Mouse (Mus musculus) embryo, embryonic 10 days (tissue): Measurements from ENCODE around the gene Cdkl4.
"Not testable (repeated sequence)": the region's sequence is repeated elsewhere in the genome, so short reads cannot be mapped to it uniquely, and the experiment has no call there.

Experiments
- DNase-seq: peaks from one replicate; pipeline ENCODE4 v3.0.0-alpha.2; 2015; ENCODE audit warnings: low spot score

Cdkl4 gene

DNA sequence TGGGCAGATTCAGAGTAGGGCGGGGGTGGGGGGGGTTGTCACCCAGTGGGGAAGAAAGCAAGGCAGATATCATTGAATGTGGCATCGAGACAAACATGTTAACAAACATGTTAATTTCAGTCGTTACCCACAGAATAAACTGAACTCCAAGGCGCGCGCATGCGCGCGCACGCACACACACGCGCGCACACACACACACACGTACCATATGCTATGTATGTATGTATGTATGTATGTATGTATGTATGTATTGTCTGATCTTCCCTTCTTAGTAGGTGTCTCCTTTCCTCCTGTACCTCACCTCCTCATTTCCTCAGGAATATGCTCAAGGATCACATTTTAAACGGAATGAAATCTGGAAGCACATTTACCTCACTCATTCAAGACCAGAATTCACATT lies at the start of gene Cdkl4:
Cdkl4 (minus strand) TSS at position 175 of the 400 bp plus-strand sequence.
- no peak for DNase-seq

DNA sequence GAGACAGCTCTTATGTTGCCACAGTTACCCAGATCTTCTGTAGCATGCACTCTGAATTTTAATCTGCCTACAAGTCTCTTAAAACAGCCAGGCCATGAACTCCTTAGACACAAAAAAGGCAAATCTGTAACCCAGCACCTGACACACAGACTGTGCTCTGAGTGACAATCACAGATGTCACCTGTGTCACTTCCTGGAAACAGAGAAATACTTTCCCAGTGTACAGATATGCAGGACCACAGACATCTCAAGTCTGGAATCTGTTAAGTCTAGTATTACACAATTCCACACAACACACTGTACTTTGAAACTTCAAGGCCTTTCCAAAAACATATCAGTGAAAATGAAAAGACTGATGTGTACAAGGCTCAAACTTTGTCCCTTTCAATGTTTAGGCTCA lies 47.4 kb upstream of the Cdkl4 start:
- DNase-seq, result no peak

DNA sequence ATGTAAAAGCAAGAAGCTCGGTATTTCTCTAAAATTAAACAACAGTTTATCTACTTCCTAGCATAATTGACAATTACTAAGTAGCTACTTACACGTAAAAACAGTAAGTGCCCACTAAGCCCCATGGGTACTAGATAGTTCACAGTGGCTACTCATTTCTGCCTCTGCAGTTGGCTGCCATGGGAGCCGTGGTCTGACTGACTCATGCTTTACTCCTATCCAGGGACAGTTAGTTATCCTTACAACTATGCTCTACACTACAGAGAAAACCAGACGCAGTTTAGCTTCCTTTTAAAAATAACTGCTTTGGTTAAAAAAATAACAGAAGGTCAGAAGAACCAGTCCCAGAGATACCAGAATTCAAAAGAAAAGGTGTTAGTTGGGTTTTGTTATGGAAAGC lies 44.1 kb upstream of the Cdkl4 start:
- DNase-seq, result no peak

DNA sequence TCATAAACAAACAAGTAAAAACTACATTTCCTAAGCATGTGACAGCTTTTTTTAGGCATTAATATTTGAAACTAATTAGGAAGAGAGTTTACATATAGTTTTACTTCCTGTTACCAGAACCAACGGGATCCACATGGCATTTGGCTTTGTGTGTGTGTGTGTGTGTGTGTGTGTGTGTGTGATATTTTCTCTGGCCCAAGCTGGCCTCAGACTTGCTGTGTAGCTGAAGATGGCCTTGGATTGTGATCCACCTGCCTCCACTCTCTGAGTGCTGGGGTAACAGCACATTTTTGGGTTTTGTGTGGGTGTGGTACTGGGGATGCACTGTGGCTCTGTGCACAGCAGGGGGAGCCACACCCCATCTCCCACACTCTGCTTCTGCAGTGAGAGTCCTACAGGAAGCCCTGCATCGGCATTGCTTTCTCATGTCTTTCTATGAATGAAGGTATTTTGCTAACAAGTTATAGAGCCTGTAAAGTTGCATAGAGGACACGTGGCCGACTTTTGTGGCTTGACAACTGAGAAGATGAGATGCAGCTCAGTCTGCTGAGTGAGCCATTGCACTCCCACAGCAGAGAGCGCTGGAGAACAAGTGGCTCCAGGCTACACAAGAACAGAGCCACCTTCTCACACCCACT lies 43.3 kb upstream of the Cdkl4 start:
- DNase-seq, result peak; percentile 72

DNA sequence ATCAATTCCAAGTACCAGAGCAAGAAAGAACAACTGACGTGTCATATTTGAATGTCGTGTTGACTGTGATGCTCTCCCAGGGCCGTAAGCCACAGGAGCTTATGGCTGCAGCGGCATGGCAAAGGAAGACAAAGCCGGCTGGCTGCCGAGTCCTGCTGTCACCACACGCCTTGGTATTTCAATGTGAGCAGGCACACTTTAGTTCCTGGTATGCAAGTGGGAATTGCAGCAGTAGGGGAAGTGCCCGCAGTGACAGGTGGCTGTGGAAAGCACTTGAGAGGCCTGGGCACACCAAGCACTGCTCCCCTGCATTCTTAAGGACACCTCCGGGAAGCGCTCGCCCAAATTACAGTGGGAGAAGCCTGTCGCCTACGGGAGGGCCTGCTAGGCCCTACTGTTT lies 41.9 kb upstream of the Cdkl4 start:
- no peak for DNase-seq

DNA sequence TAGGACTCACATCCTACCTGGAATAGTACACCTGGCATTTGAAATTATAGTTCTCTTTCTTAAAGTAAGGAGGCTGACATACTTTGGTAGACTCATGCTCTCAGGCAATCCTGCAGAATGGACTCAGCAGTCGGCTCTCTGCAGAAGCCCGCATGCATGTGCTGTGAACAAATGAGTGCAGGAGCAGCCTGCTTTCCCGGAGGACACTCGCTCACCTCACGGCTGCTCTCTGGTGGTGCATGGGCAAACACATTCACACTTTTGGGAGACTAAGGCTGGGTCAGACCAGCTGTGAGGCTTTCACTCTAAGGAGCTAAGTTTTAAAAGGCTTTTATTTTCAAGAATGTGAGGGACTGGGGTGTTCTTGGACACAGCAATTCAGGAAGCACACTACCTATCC lies 41.3 kb upstream of the Cdkl4 start:
- DNase-seq, result no peak

DNA sequence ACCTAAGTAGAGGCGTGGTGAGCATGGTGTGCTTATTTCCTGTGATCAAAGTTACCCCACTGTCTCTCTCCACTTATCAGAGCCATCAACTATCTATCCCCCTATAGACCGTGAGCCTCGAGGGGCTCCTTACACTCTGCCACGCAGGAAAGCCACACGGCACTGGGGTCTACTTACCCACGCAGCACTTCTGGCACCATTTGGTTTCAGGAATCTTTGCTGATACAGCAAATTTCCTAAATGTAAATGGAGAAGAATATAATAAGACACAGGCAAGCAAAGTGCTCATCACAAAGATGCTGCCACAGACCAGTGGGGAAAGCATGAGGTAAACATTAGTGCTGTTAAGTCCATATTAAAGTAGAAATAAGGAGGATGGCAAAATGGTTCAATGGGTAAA lies 26.2 kb upstream of the Cdkl4 start:
- DNase-seq, result no peak

DNA sequence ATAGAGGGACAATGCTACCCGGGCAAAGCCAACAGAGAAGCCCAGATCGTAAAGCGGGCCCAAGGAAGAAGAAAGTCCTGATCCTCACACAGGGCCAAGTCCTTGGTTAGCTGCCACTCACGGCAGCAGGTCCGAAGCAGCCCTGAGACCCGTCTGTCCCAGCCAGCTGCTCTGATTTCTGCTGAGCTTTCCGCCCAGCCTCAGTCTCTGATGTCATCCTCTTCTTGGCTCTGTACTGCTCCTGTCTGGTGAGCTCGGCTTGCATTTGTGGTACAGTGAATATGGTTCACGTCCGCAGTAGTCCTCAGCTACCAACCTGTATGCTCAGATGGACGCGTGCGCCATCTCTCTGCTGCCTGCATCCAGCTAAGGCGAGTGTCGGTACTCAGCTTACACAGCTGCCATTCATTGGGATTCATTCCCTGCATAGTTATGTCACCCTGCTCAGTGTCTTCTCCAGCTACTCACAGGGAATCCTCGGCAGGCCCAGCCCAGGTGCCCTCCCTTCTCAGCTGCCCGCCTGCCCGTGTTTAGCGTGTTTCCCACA lies 25.5 kb upstream of the Cdkl4 start:
- no peak for DNase-seq

DNA sequence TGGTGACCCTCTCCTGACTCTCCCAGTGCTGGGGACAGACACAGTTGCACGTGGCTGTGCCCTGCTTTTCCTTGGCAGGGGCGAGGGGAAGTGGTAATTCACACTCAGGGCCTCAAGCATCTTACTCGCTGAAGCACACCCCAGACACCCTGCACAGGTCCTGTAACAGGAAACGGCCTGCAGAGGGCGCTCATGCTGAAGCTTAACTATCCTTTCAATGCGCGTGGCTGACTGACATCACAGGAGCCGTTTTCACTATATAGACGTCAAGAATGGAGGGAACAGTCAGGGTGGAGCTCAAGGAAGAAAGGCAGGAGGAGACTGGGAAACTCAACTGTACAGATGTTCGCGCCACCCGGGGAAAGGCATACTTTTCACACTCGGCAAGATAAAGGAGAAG lies 23.8 kb upstream of the Cdkl4 start:
- DNase-seq, result peak; percentile 70

DNA sequence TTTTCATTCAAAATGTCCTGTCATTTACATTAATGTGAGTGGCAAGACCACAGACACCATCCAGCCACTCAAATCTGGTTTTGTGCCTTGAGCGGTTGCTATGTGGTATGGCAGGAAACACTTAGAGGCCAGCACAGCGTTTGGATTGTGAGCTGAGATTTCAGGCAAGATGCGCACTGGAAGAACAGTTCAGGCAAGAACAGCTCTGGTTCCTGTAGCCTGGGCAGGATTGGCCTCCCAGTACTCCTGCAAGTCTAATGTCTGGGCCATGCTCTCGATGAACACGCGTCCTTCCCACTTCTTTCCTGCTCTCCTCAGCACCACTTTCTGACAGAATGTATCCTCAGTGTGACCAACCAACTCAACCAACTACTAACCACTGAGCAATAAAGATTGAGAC lies 5.4 kb upstream of the Cdkl4 start:
- no peak for DNase-seq

DNA sequence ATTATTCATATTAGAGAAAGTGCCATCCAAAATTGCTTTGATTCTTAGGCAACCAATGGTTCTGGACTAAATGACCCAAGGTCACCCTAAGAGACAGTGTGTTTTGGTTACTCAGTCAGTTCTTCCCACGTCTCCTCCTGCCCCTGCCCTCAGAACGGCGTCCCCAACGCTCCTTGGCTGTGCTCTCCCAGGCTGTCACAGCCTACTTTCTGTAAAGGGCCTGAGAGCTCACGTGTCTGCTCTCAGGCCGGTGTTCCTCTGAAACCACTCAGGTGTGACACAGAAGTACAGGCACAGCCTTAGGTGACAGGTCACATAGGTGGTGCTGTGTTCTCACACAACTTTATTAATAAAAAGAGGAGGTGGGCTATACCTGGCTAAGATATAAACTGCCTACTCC lies 2.3 kb upstream of the Cdkl4 start:
- no peak for DNase-seq

DNA sequence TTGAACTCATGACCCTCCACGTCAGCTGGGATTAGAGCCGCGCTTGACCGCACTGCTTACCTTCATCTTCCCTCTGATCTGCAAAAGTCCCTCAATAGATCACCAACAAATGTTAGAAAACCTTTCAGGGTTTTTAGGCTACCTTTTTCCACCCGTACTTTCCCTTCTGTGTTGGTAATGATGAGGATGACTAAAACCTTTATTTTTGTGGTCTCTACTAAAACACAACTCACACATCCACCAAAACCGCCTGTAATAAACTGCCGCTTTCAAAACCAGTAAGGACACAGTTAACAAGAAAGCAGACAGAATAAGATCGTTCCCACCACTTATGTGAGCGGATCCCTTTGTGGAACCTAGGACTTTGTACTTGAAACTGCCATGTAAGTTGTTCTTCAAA lies 1.5 kb upstream of the Cdkl4 start:
- DNase-seq, result no peak

DNA sequence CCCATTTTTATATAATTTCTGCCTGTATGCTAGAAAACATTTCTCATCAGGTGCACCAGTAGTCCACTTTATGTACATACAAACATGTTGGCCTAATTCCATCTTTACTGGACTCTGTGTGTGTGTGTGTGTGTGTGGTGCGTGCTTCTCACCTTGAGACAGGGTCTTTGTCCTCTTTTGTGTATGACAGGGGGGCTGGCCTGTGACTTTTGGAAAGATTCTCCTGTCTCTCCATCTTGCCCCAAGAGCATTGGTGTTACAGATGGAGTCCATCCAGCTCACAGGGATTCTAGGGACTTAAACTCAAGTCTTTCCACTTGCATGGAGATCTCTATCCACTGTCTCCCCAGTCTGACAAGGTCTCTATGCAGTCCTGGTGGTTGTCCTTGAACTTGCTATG lies 428 bp upstream of the Cdkl4 start:
- DNase-seq, result no peak

DNA sequence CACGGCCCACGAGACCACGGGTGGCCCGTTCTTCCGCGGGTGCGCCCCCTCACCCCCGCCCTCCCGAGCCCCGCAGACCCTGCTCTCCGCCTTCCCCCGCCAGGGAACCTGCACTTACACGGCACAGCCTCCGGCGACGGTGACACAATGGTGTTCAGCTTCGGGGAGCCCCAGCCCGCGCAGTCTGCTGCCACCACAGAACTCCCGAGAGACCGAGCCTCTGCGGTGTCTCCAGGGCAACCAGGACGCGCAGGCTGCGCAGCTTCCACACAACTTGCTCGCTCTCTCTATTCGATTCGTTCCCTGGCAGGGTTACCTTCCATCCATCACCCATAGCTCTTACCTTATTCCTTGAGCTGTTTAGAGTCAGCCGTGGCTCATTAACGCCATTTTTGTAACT lies 399 bp downstream of the Cdkl4 start:
- peak; percentile 81 for DNase-seq

DNA sequence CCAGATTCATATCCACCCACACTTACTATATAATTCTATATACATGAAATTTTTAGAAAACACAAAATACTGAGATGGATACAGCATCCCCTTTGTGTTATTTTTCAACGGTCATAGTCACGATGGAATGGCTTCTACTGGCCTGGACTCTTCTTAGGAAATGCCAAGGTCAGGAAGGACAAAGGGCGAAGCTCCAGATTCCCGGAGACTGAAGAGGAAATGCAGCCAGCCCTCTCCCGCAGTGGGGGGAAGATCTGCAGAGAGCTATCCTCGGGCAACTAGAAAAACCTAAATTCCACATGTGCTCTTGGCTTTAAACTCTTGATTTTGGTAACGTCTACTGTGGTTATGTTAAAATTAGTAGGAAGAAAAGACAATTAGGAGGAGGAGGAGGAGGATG lies 2.6 kb downstream of the Cdkl4 start:
- no peak for DNase-seq

DNA sequence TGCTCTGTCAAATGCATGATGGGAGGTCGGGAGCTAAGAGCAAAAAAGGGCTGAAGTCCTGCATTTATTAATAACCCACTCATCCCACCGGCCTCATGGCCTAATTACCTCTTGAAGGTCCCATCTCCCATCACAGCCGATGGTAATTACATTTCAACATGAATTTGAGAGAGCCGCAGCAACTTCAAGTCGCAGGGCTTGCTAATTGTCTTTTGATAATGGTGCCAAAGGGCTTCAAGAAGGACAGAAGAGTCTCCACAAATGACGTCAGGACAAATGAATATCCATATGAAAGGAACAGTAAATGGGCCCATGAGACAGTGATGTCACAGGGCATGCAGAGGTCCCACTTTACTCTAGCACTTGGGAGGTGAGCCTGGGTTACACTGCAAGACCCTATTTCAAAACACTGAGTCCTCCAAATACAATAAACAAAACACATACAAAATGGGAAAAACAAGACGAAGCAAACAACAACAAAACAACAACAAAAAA lies 3.1 kb downstream of the Cdkl4 start:
- DNase-seq, result no peak

DNA sequence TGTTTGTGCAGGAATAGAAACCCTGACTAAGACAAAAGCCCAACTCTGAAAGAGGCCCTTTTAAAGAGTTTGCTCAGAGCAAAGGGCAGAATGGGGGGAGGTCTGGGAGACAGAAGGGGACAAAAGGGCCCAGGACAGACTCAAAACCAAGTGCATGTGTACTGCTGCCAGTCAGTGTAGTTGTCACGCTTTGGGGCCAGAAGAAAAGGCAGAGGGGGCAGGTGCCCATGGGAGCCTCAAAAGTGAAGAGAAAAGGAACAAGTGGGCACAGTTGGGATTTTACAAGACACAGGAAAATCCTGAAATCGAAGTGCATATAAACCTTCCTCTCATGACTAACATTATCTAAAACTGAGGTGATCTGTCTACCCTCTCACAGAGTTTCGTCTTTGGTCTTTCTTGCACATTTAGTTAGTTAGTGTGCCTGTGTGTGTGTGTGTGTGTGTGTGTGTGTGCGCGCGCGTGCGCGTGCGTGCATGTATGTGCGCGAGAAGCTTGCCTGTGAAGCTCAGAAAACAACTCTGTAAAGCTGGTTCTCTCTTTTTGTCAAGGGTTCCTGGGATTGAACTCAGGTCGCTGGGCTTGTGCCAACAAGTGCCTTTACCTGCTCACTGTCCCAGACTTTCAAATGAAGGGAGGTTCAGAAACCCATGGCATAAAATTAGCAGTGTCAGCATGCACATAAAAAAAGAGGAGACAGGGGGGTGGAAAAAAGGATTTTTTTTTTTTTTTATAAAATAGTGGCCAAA lies 5.3 kb downstream of the Cdkl4 start:
- no peak for DNase-seq

DNA sequence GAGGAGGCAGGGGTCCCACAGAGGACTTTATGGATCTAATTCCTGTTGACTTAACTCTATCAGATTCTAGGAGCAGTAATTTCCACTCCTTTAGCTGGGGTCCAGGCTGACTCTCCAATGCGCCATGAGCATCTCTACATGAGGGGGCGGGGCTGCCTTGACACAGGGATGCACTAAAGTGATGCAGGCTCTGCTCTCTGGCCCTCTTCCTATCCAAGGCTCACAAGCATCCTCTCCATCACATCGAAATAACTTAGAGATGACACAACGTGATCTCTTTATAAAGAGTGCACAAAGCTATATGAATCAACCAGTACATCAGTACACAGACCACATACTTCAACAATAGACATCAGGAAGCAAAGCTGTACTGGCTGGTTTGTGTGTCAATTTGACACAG lies 6.2 kb downstream of the Cdkl4 start:
- no peak for DNase-seq

DNA sequence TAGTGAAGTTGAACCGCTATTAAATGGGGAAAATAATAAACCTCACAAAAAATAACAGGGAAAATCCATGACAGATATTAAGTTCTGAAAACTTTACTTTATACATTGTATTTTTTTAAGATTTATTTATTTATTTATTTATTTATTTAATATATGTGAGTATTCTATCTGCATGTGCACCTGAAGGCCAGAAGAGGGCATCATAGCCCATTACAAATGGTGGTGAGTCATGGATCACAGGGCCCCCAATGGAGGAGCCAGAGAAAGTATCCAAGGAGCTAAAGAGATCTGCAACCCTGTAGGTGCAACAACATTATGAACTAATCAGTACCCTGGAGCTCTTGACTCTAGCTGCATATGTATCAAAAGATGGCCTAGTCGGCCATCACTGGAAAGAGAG lies 7.9 kb downstream of the Cdkl4 start:
- not testable (repeated sequence) for DNase-seq

DNA sequence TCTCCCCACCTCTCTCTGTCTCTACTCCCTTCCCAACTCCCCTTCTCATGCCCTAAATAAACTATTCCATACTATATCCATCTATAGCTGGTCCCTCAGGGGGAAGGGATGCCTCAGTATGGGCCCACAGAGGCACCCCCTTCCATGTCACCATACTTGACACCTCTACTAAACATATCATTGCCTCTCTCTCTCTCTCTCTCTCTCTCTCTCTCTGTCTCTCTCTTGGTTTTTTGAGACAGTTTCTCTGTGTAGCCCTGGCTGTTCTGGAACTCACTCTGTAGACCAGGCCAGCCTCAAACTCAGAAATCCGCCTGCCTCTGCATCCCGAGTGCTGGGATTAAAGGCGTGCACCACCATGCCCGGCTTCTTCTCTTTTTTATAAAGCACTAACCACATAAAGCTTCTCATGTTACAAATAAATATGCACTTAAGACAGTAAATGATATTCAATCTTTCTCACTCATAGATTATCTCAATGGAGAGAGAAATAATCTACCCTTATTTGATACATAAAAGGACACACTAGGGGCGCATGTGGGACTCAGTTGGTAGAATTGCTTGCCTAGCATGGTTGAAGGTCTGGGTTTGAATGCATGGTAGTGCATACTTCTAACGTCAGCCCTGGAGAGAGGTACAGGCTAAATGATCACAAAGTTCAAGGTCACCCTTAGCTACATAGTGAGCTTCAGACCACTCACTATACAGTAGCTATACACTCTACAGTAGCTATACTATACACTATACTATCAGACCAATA lies 8.6 kb downstream of the Cdkl4 start:
- no peak for DNase-seq

DNA sequence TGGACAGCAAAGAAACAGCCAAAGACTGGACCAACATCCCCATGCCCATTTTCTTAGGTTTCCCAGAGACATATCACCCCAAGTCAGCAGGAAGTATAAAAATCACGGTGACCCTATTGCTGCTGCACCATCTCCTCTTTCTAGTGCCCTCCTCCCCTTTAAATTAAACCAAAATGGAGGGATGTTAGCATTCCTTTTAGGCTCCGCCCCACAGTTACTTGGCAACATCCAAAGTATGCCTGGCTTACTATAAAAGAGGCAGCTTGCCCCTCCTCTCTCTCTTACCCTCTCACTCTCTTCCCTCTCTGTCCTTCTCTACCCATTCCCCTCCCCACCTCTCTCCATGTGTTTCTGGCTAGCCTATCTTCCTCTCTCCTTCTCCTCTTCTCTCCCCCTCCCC lies 9.2 kb downstream of the Cdkl4 start:
- DNase-seq, result no peak

DNA sequence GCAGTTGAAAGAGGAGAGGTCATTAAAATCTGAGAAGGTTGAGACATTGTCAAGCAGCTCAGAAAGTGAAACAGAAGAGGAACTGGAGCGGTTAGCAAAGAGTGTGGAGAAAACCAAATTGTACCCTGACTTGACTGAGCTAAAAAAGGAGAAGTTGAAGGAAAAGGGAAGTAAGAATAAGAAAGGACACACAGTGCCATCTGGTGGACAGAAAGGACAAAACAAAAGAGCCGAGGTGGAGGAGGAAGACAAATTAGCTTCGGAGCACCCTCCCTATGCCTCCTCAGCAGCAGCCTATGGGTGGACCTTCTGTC lies 13.0 kb downstream of the Cdkl4 start:
- DNase-seq, result no peak
